Mouse (Mus musculus): ENCODE results near the gene Ints12. TPM values are rescaled to one million over a fixed set of nuclear protein-coding genes. Genes with fewer than 3 reads are reported as not detected.

Ints12 gene
- polyA plus RNA-seq, 1 experiment: 3.8 TPM

DNA sequence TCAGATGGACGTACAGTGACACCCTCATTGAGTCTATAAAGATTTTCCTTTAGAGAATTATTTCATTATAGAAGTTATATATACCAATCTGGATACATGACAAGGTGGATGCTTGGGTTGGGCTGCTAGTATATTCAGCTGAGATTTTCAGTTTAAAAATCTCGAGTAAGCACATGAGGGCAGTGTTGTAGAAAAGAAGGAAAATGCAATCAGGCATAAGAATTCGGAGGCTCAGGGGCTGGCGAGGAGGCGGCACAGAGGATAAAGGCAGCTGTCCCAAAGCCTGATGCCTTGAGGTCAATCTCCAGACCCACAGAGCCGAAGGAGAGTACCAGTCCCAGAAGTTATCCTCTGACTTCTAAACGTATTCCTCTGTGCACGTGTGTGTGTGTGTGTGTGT, 41.0 kb downstream of the Ints12 start:
- TF ChIP-seq CTCF (IDR thresholded peaks at IDR 0.05; ENCODE audit: extremely low read depth, insufficient read depth, insufficient read length, insufficient replicate concordance) (no peak), POLR2A (IDR thresholded peaks at IDR 0.05; ENCODE audit: low read depth, low read length) (no peak)
- H3K36me3 ChIP-seq (ENCODE audit: control insufficient read depth, insufficient read depth, low read length): no peaks in the 10 kb centered on the region
- DNase-seq (ENCODE audit: low read depth in 1 of 2, low spot score in 2 of 2): no peak
- no peaks in the 10 kb centered on the region for H3K4me1 ChIP-seq (ENCODE audit: control insufficient read depth, insufficient read depth, insufficient read length)
- 81% methylated on average over 8 of the region's 8 CpGs for WGBS
- no peak overlapping the region for H3K4me3 ChIP-seq (ENCODE audit: extremely low read depth, insufficient read depth, insufficient read length)
- no peaks in the 10 kb centered on the region for H3K27me3 ChIP-seq (ENCODE audit: control insufficient read depth, insufficient read depth, low read length)
- H3K27ac ChIP-seq (ENCODE audit: insufficient read depth, low read length): no peak overlapping the region

GRCm38 (mm10) chr3:133141877-133142276, 50.2 kb downstream of the Ints12 start:
- no peak overlapping the region for H3K27ac ChIP-seq (ENCODE audit: insufficient read depth, low read length)
- DNase-seq (ENCODE audit: low read depth in 1 of 2, low spot score in 2 of 2): no peak
- no peaks in the 10 kb centered on the region for H3K27me3 ChIP-seq (ENCODE audit: control insufficient read depth, insufficient read depth, low read length)
- WGBS: 86% methylated on average over 6 of the region's 6 CpGs
- TF ChIP-seq CTCF (IDR thresholded peaks at IDR 0.05; ENCODE audit: extremely low read depth, insufficient read depth, insufficient read length, insufficient replicate concordance) (no peak), POLR2A (IDR thresholded peaks at IDR 0.05; ENCODE audit: low read depth, low read length) (no peak)
- no peak overlapping the region for H3K4me3 ChIP-seq (ENCODE audit: extremely low read depth, insufficient read depth, insufficient read length)
- no peaks in the 10 kb centered on the region for H3K36me3 ChIP-seq (ENCODE audit: control insufficient read depth, insufficient read depth, low read length)
- H3K4me1 ChIP-seq (ENCODE audit: control insufficient read depth, insufficient read depth, insufficient read length): no peaks in the 10 kb centered on the region

DNA sequence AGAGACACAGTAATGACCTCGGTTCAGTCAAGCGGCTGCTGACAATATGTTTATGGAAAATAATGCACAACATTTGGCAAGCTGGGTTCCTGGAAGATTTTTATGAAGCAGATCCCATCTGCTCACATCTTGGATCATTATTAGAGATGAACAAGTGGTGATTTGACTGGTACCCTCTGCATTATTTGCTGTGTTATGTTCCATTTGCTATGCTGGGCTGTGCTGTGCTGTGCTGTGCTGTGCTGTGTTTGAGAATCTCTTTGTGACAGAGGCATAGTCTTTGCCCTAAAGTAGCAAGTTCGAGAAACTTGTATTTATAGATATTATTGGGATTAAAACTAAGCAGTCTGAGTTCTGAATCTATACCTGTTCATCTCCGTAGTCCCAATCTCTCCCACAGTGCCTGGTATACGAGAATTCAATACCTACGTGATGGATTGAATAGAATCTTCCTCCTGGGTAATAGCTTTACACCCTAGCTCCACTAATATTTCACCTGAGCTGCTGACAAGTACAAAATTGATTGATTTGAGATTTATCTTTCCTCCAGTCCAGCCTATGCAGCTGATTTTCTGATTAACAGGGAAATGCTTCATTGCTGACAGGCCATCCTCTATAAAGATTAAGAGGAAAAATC, 53.0 kb downstream of the Ints12 start:
- Histone ChIP-seq H3K27ac (ENCODE audit: insufficient read depth, low read length) (no peak overlapping the region), H3K36me3 (ENCODE audit: control insufficient read depth, insufficient read depth, low read length) (no peaks in the 10 kb centered on the region), H3K4me1 (ENCODE audit: control insufficient read depth, insufficient read depth, insufficient read length) (no peaks in the 10 kb centered on the region), H3K4me3 (ENCODE audit: extremely low read depth, insufficient read depth, insufficient read length) (no peak overlapping the region), H3K27me3 (ENCODE audit: control insufficient read depth, insufficient read depth, low read length) (no peaks in the 10 kb centered on the region)
- WGBS: 85% methylated on average over 6 of the region's 6 CpGs
- DNase-seq (ENCODE audit: low read depth in 1 of 2, low spot score in 2 of 2): no peak
- TF ChIP-seq CTCF (IDR thresholded peaks at IDR 0.05; ENCODE audit: extremely low read depth, insufficient read depth, insufficient read length, insufficient replicate concordance): no peak
- no peak for TF ChIP-seq POLR2A (IDR thresholded peaks at IDR 0.05; ENCODE audit: low read depth, low read length)

GRCm38 (mm10) chr3:133151629-133152028, 60.0 kb downstream of the Ints12 start:
- Histone ChIP-seq H3K27ac (ENCODE audit: insufficient read depth, low read length) (no peak overlapping the region), H3K27me3 (ENCODE audit: control insufficient read depth, insufficient read depth, low read length) (no peaks in the 10 kb centered on the region), H3K36me3 (ENCODE audit: control insufficient read depth, insufficient read depth, low read length) (no peaks in the 10 kb centered on the region), H3K4me1 (ENCODE audit: control insufficient read depth, insufficient read depth, insufficient read length) (no peaks in the 10 kb centered on the region), H3K4me3 (ENCODE audit: extremely low read depth, insufficient read depth, insufficient read length) (no peak overlapping the region)
- no peak for DNase-seq (ENCODE audit: low read depth in 1 of 2, low spot score in 2 of 2)
- no peak for TF ChIP-seq CTCF (IDR thresholded peaks at IDR 0.05; ENCODE audit: extremely low read depth, insufficient read depth, insufficient read length, insufficient replicate concordance)
- no peak for TF ChIP-seq POLR2A (IDR thresholded peaks at IDR 0.05; ENCODE audit: low read depth, low read length)
- WGBS: 88% methylated on average over 6 of the region's 6 CpGs

DNA sequence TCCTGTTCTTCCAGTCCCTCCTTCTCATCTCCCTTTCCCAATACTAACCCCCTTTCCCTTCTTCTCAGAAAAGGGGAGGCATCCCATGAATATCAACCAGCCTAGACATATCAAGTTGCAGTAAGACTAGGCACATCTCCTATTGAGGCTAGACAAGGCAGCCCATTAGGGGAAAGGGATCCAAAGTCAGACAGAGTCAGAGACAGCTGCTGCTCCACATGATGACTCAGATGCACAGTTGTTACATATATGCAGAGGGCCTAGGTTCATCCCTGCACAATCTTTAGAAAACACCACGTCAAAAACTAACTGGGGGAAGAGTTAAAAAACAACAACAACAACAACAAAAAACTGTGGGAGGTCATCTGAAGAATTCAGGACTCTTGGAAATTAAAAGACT, 61.2 kb downstream of the Ints12 start:
- H3K4me3 ChIP-seq (ENCODE audit: extremely low read depth, insufficient read depth, insufficient read length): no peak overlapping the region
- TF ChIP-seq CTCF (IDR thresholded peaks at IDR 0.05; ENCODE audit: extremely low read depth, insufficient read depth, insufficient read length, insufficient replicate concordance): no peak
- TF ChIP-seq POLR2A (IDR thresholded peaks at IDR 0.05; ENCODE audit: low read depth, low read length): no peak
- 71% methylated on average over 1 of the region's 1 CpGs for WGBS

GRCm38 (mm10) chr3:133153629-133154028, 62.0 kb downstream of the Ints12 start:
- Histone ChIP-seq H3K4me3 (ENCODE audit: extremely low read depth, insufficient read depth, insufficient read length) (no peak overlapping the region), H3K4me1 (ENCODE audit: control insufficient read depth, insufficient read depth, insufficient read length) (no peaks in the 10 kb centered on the region), H3K27me3 (ENCODE audit: control insufficient read depth, insufficient read depth, low read length) (no peaks in the 10 kb centered on the region), H3K27ac (ENCODE audit: insufficient read depth, low read length) (no peak overlapping the region), H3K36me3 (ENCODE audit: control insufficient read depth, insufficient read depth, low read length) (no peaks in the 10 kb centered on the region)
- no peak for DNase-seq (ENCODE audit: low read depth in 1 of 2, low spot score in 2 of 2)
- WGBS: 79% methylated on average over 6 of the region's 6 CpGs
- TF ChIP-seq POLR2A (IDR thresholded peaks at IDR 0.05; ENCODE audit: low read depth, low read length): no peak

More for the DNA sequence above, 61.2 kb downstream of the Ints12 start:
- no peak overlapping the region for H3K27ac ChIP-seq (ENCODE audit: insufficient read depth, low read length)
- H3K27me3 ChIP-seq (ENCODE audit: control insufficient read depth, insufficient read depth, low read length): no peaks in the 10 kb centered on the region
- H3K4me1 ChIP-seq (ENCODE audit: control insufficient read depth, insufficient read depth, insufficient read length): no peaks in the 10 kb centered on the region
- DNase-seq (ENCODE audit: low read depth in 1 of 2, low spot score in 2 of 2): no peak
- H3K36me3 ChIP-seq (ENCODE audit: control insufficient read depth, insufficient read depth, low read length): no peaks in the 10 kb centered on the region

DNA sequence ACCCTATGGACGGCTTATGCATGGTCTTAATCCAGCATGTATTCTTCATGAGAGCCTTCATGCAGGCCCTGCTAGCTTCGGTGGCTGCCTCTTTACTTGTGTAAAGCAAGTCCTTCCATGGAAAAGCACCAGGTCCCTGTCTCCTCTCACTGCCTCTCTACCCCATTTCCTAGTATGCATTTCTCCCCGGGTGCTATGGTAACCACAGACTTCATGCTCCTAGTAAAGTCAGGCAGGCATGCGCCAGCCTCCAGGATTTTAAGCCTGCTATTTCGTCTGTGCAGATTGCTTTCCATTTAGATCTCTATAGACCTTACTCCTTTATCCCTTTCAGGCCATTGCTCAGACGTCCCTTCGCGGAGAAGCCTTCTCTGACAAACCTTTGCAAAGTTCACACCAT, 63.0 kb downstream of the Ints12 start:
- TF ChIP-seq CTCF (IDR thresholded peaks at IDR 0.05; ENCODE audit: extremely low read depth, insufficient read depth, insufficient read length, insufficient replicate concordance) (no peak), POLR2A (IDR thresholded peaks at IDR 0.05; ENCODE audit: low read depth, low read length) (no peak)
- WGBS: 82% methylated on average over 8 of the region's 8 CpGs

More for the DNA sequence above, 63.0 kb downstream of the Ints12 start:
- Histone ChIP-seq H3K36me3 (ENCODE audit: control insufficient read depth, insufficient read depth, low read length) (no peaks in the 10 kb centered on the region), H3K4me3 (ENCODE audit: extremely low read depth, insufficient read depth, insufficient read length) (no peak overlapping the region), H3K4me1 (ENCODE audit: control insufficient read depth, insufficient read depth, insufficient read length) (no peaks in the 10 kb centered on the region), H3K27ac (ENCODE audit: insufficient read depth, low read length) (no peak overlapping the region), H3K27me3 (ENCODE audit: control insufficient read depth, insufficient read depth, low read length) (no peaks in the 10 kb centered on the region)
- DNase-seq (ENCODE audit: low read depth in 1 of 2, low spot score in 2 of 2): no peak

Data from spleen, adult 2 months (tissue).